9 mouse cellular contexts compared by ENCODE assay signal in genomic region chr8:125670420-125670819, GRCm38 (mm10). TPM values are rescaled to one million over a fixed set of nuclear protein-coding genes. Genes with fewer than 3 reads are reported as not detected.
A peak's percentile ranks its signal among the peaks of the same experiment; 100 is the strongest.
DNase-seq lines count a peak whose midpoint lies in the region; ATAC-seq and TF ChIP-seq lines count a peak whose summit lies in the region.
"Had no signal": no experiment of that assay in that cellular context is flagged by ENCODE, and none has a peak within 500 bp of the region (broad histone marks: within the 10 kb centered on the region; RNA-seq: fewer than 3 reads in every experiment).

No protein-coding gene starts in this region.

- TF ChIP-seq POLR2A in kidney, adult 2 months (IDR thresholded peaks at IDR 0.05; ENCODE audit: low read depth, low read length) = no peak

- H3K27me3 ChIP-seq in kidney, adult 2 months (replicated peaks; ENCODE audit: control insufficient read depth, insufficient read depth, low read length) = no peaks in the 10 kb centered on the region
- no peaks in the 10 kb centered on the region for H3K27me3 ChIP-seq in embryonic facial prominence, embryonic 13.5 days
- H3K27me3 ChIP-seq in midbrain, embryonic 14.5 days (ENCODE audit: control insufficient read depth, insufficient read depth, low read length) = 0 out of 2 replicates have a peak, but pooled peaks cover 3% of the 10 kb centered on the region

- peak overlapping the region; percentile 84 for H3K9ac ChIP-seq in embryonic facial prominence, embryonic 13.5 days
- peak overlapping the region; percentile 66 for H3K9ac ChIP-seq in midbrain, embryonic 14.5 days (replicated peaks; ENCODE audit: low read length)

- TF ChIP-seq CTCF in kidney, adult 2 months (conservative IDR thresholded peaks at IDR 0.05; ENCODE audit: insufficient read depth, insufficient read length, low read depth, low read length) = no peak

- DNase-seq in kidney, adult 2 months = peak; percentile 75
- no peak for DNase-seq in kidney, postnatal 4 days
- peak; percentile 69 for DNase-seq in kidney, adult 9 months
- no peak for DNase-seq in midbrain, embryonic 14.5 days
- DNase-seq in left cerebral cortex, postnatal 36 days (ENCODE audit: low spot score in 2 of 2) = no peak
- DNase-seq in layer of hippocampus, postnatal 14 days (ENCODE audit: low spot score in 2 of 2) = no peak

- no peak overlapping the region; the same call in 1 of the 2 replicates for H3K27ac ChIP-seq in kidney, adult 2 months (ENCODE audit: insufficient read depth, low read depth, low read length)
- peak overlapping the region; percentile 51; the same call in 1 of the 2 replicates for H3K27ac ChIP-seq in embryonic facial prominence, embryonic 13.5 days
- peak overlapping the region; percentile 78; the same call in 1 of the 2 replicates for H3K27ac ChIP-seq in midbrain, embryonic 14.5 days (replicated peaks; ENCODE audit: low read depth, low read length)

- H3K4me3 ChIP-seq in kidney, adult 2 months (ENCODE audit: insufficient read depth, low read depth, low read length) = peak overlapping the region; percentile 58
- peak overlapping the region; percentile 57 for H3K4me3 ChIP-seq in embryonic facial prominence, embryonic 13.5 days
- H3K4me3 ChIP-seq in midbrain, embryonic 14.5 days (replicated peaks; ENCODE audit: low read depth, low read length) = peak overlapping the region; percentile 60

- H3K36me3 ChIP-seq in kidney, adult 2 months (ENCODE audit: control insufficient read depth, insufficient read depth, low read length) = no peaks in the 10 kb centered on the region; the same call in 1 of the 2 replicates
- peaks cover 21% of the 10 kb centered on the region for H3K36me3 ChIP-seq in embryonic facial prominence, embryonic 13.5 days
- no peaks in the 10 kb centered on the region for H3K36me3 ChIP-seq in midbrain, embryonic 14.5 days (ENCODE audit: control insufficient read depth, insufficient read depth, low read length)

- 86% methylated on average over 6 of the region's 6 CpGs for WGBS in kidney, adult 2 months
- 95% methylated on average over 6 of the region's 6 CpGs for WGBS in embryonic facial prominence, embryonic 13.5 days
- 96% methylated on average over 6 of the region's 6 CpGs for WGBS in midbrain, embryonic 14.5 days

- H3K9me3 ChIP-seq in embryonic facial prominence, embryonic 13.5 days = peaks cover 26% of the 10 kb centered on the region
- peaks cover 24% of the 10 kb centered on the region for H3K9me3 ChIP-seq in midbrain, embryonic 14.5 days (ENCODE audit: control insufficient read depth, low read length)

- H3K4me1 ChIP-seq in kidney, adult 2 months (ENCODE audit: control insufficient read depth, insufficient read depth, low read length) = peaks cover 9% of the 10 kb centered on the region; the same call in 1 of the 2 replicates
- peaks cover 16% of the 10 kb centered on the region for H3K4me1 ChIP-seq in embryonic facial prominence, embryonic 13.5 days
- peaks cover 14% of the 10 kb centered on the region for H3K4me1 ChIP-seq in midbrain, embryonic 14.5 days (ENCODE audit: control insufficient read depth, insufficient read depth, low read length)

- intact Hi-C loops in left cerebral cortex, postnatal 36 days (cut with DNase I) = no loop called here

- ATAC-seq in embryonic facial prominence, embryonic 13.5 days (ENCODE audit: insufficient number of reproducible peaks, insufficient read depth, low FRiP score, low TSS enrichment, low read depth) = peak; percentile 48; the same call in 1 of the 2 replicates
- ATAC-seq in midbrain, embryonic 14.5 days (ENCODE audit: low FRiP score, low TSS enrichment) = no peak
- ATAC-seq in frontal cortex, adult (ENCODE audit: low TSS enrichment) = no peak
- ATAC-seq: Patski had no signal

- peak overlapping the region; percentile 87 for H3K4me2 ChIP-seq in embryonic facial prominence, embryonic 13.5 days
- H3K4me2 ChIP-seq in midbrain, embryonic 14.5 days (ENCODE audit: low read length) = peak overlapping the region; percentile 92

RNA-seq across cellular contexts. Expression of gene Map10, which starts 0.8 kb away (rescaled TPM):
- 1.8 and 2.7 TPM in 2 replicates for polyA plus RNA-seq in kidney, adult 2 months (2012; rRNA removed)
- polyA plus RNA-seq in embryonic facial prominence, embryonic 13.5 days (2015; fragmentation: Nextera tagmentation; extraction: Ambion mirVana) = 5.7 and 6.6 TPM in 2 replicates
- polyA plus RNA-seq in midbrain, embryonic 14.5 days (2014; fragmentation: Nextera tagmentation; extraction: Ambion mirVana) = 5.8 and 10.8 TPM in 2 replicates
- 1 to 10 TPM; 3.6 to 5.3 TPM for total RNA-seq in left cerebral cortex, postnatal 36 days (2021)
- 1 to 10 TPM; 4.2 TPM for total RNA-seq in layer of hippocampus, postnatal 14 days (2021)
- polyA plus RNA-seq: Patski had no signal

RNA-seq across cellular contexts. Expression of gene Ntpcr, which starts 59.3 kb away (rescaled TPM):
- 23.4 and 27.6 TPM in 2 replicates for polyA plus RNA-seq in kidney, adult 2 months (2012; rRNA removed)
- polyA plus RNA-seq in embryonic facial prominence, embryonic 13.5 days (2015; fragmentation: Nextera tagmentation; extraction: Ambion mirVana) = 30.6 and 33.6 TPM in 2 replicates
- polyA plus RNA-seq in midbrain, embryonic 14.5 days (2014; fragmentation: Nextera tagmentation; extraction: Ambion mirVana) = 29.3 and 35.2 TPM in 2 replicates
- total RNA-seq in left cerebral cortex, postnatal 36 days (2021) = 10 to 100 TPM; 23.1 to 23.8 TPM
- total RNA-seq in layer of hippocampus, postnatal 14 days (2021) = 10 to 100 TPM; 18.8 to 21.4 TPM

Comparison
In these comparisons a context has a peak if more than half of its experiments do, and no peak if none do; other contexts are left out.
1. DNase-seq: peak in kidney, adult 2 months (single experiment) and kidney, adult 9 months (single experiment); none in kidney, postnatal 4 days (0 of 2), midbrain, embryonic 14.5 days (single experiment), left cerebral cortex, postnatal 36 days (0 of 2) and layer of hippocampus, postnatal 14 days (0 of 2).
2. Peak in every context shown above with its lines, with median percentiles within 50 percentile points of each other: H3K4me3 ChIP-seq.